Mouse (Mus musculus) bone marrow, adult 2 months (tissue): Measurements from ENCODE around the gene Nxf1. TPM values are rescaled to one million over a fixed set of nuclear protein-coding genes. Genes with fewer than 3 reads are reported as not detected.

Source experiments
- H3K27ac ChIP-seq: fragments of 200-500 bp; 2 replicates; pipeline ENCODE4 v1.5.1; 2012; ENCODE audit warnings: low read depth, mild to moderate bottlenecking, control low read depth, inconsistent platforms, low read length; ENCODE audit not compliant: control insufficient read depth, poor library complexity, insufficient read depth
- H3K4me1 ChIP-seq: fragments of 200-500 bp; 2 replicates; pipeline ENCODE4 v1.6.1; 2011; ENCODE audit warnings: low read length; ENCODE audit not compliant: control insufficient read depth, insufficient read depth
- H3K4me3 ChIP-seq: fragments of 200-500 bp; replicated peaks from 2 replicates; pipeline ENCODE3; 2011; ENCODE audit warnings: mild to moderate bottlenecking, low read depth, low read length, control low read depth; ENCODE audit not compliant: control insufficient read depth
- CTCF ChIP-seq: fragments of 200-500 bp; IDR thresholded peaks from 2 replicates; pipeline ENCODE4 v1.5.1; 2011; ENCODE audit warnings: low read length, control low read depth; ENCODE audit not compliant: control insufficient read depth, insufficient read depth
- POLR2A ChIP-seq: fragments of 200-500 bp; IDR thresholded peaks from 2 replicates; pipeline ENCODE4 v1.6.1; 2011; ENCODE audit warnings: low read depth, mild to moderate bottlenecking, control low read depth, low read length, borderline replicate concordance; ENCODE audit not compliant: control insufficient read depth
- WGBS: fragments of 180-500 bp; shearing (Covaris S2); methylation state at CpG from one replicate; pipeline ENCODE4 v1.1.7; 2018; 5-methylcytosine and 5-hydroxymethylcytosine counted together
- polyA plus RNA-seq: library from polyadenylated mRNA; stranded (reverse); fragments of >200 nt; gene quantifications from 2 replicates; pipeline ENCODE4 v1.2.4, GENCODE M21; 2011; ENCODE audit warnings: low replicate concordance; ENCODE audit not compliant: missing spikeins, insufficient read depth, insufficient read length

The Nxf1 gene
- 488 and 589 TPM in 2 replicates for polyA plus RNA-seq

- H3K27ac ChIP-seq: peak within 1 kb of the TSS; percentile 98
- peak within 1 kb of the TSS; percentile 100 for H3K4me3 ChIP-seq
- no peaks in the 10 kb centered on the region; the same call in 1 of the 2 replicates for H3K4me1 ChIP-seq
- TF ChIP-seq CTCF: no peak; the same call in 1 of the 2 replicates
- TF ChIP-seq POLR2A: peak; percentile 97
- WGBS: under 1% methylated on average over 75 of the region's 75 CpGs
Measured at GRCm38 (mm10) chr19:8756635-8757387, at the start of gene Nxf1. Gene Nxf1 (plus strand): TSS chr19:8757073.

DNA sequence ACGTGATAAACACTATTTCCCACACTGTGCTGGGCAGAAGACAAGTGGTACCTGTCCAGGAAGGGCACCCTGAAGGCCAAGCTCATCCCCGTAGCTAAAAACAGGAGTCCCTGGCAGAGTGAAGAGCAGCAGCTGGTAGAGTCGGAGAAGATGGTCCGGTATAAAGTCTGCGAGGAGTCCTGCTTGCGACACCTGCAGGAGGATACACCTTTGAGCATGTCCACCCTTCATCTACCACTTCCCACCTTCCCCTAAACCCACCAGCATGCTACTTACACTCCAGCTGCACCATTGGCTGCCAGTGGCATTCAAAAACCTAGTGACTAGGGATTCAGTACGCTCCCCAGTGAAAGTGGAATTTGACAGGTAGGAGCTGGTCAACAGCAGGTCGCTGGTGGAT is 47.9 kb upstream of the Nxf1 start:
- 93% methylated on average over 8 of the region's 8 CpGs for WGBS
- H3K4me1 ChIP-seq: peaks cover 3% of the 10 kb centered on the region; the same call in 1 of the 2 replicates
- TF ChIP-seq POLR2A (no peak), CTCF (no peak)
- H3K27ac ChIP-seq: no peak overlapping the region
- no peak overlapping the region for H3K4me3 ChIP-seq

DNA sequence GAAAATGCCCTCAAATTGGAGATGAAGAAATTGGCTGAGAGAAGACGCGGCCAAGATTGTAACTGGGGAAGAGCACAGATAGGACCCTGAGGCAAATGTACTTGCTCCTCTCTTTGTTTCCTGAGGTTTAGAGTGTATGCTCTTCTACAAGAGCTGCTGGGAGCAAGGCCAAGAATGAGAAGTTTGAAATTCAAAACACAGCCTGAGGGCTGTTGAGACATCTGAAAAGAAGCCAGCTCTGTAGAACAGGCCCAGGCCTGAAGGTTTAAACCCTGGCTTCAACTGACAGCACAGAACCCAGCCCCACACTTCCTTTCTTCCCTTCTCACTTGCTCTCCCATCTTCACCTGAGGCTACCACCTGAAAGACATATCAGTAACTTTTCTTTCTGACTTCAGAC is 46.8 kb upstream of the Nxf1 start:
- H3K27ac ChIP-seq: no peak overlapping the region
- WGBS: 100% methylated on average over 2 of the region's 2 CpGs

DNA sequence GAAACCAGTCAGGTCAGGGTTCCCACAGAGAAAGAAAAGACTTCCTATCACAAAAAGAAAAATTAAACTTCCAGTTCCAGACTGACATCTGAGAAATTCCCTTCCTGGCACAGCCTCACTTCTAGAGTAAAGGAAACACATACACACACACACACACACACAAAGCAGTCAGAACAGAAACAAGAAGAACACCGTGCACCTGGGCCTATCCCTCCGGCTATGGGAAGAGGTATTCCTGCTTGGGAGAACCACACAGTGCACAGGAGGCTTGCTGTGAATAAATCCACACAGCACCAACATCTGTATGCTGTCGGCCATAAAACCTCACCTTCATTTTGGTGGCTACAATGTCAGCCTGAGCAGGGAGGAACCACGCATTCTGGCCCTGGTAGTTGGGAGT is 45.4 kb upstream of the Nxf1 start:
- peak overlapping the region; percentile 70 for H3K4me3 ChIP-seq
- WGBS: 38% methylated on average over 4 of the region's 4 CpGs
- peaks cover 3% of the 10 kb centered on the region; the same call in 1 of the 2 replicates for H3K4me1 ChIP-seq
- no peak for TF ChIP-seq POLR2A
- TF ChIP-seq CTCF: no peak
- peak overlapping the region; percentile 24; the same call in 1 of the 2 replicates for H3K27ac ChIP-seq

More for the DNA sequence above, 46.8 kb upstream of the Nxf1 start:
- H3K4me1 ChIP-seq: peaks cover 3% of the 10 kb centered on the region; the same call in 1 of the 2 replicates
- TF ChIP-seq POLR2A (no peak), CTCF (no peak)
- no peak overlapping the region for H3K4me3 ChIP-seq

- WGBS: 28% methylated on average over 10 of the region's 10 CpGs
- TF ChIP-seq POLR2A (no peak), CTCF (no peak)
- Histone ChIP-seq H3K4me3 (peak overlapping the region; percentile 100), H3K27ac (peak overlapping the region; percentile 95), H3K4me1 (peaks cover 3% of the 10 kb centered on the region; the same call in 1 of the 2 replicates)
Measured at GRCm38 (mm10) chr19:8711949-8712869, 44.7 kb upstream of the Nxf1 start.

- peak overlapping the region; percentile 95 for H3K27ac ChIP-seq
- under 1% methylated on average over 13 of the region's 13 CpGs for WGBS
- H3K4me3 ChIP-seq: peak overlapping the region; percentile 100
- TF ChIP-seq POLR2A (no peak), CTCF (no peak)
- H3K4me1 ChIP-seq: peaks cover 3% of the 10 kb centered on the region; the same call in 1 of the 2 replicates
Measured at GRCm38 (mm10) chr19:8712870-8713305, 44.0 kb upstream of the Nxf1 start.

GRCm38 (mm10) chr19:8713306-8713996 is 43.4 kb upstream of the Nxf1 start:
- peak; percentile 99 for TF ChIP-seq POLR2A
- peak; percentile 92 for TF ChIP-seq CTCF
- Histone ChIP-seq H3K4me3 (peak overlapping the region; percentile 100), H3K27ac (peak overlapping the region; percentile 95), H3K4me1 (peaks cover 3% of the 10 kb centered on the region; the same call in 1 of the 2 replicates)
- under 1% methylated on average over 51 of the region's 51 CpGs for WGBS
